Mouse (Mus musculus) forebrain, embryonic 11.5 days (tissue): ENCODE data around the gene Syndig1l. TPM values are rescaled to one million over a fixed set of nuclear protein-coding genes. Genes with fewer than 3 reads are reported as not detected.

Experiments
- ATAC-seq: fragments of 200-750 bp; cut with Nextera tagmentation; replicated peaks from 2 replicates; pipeline ENCODE4 v1.8.0; 2017; ENCODE audit warnings: moderate TSS enrichment; ENCODE audit not compliant: low FRiP score
- DNase-seq: peaks from one replicate; pipeline ENCODE4 v3.0.0-alpha.2; 2017; ENCODE audit warnings: low spot score
- H3K27ac ChIP-seq: fragments of 300-500 bp; sonication (generic); 2 replicates; pipeline ENCODE4 v1.5.1; 2014; ENCODE audit warnings: low read depth, low read length
- H3K27me3 ChIP-seq: fragments of 300-500 bp; sonication (generic); 2 replicates; pipeline ENCODE4 v1.6.1; 2014; ENCODE audit warnings: mild to moderate bottlenecking, low read length, mixed read lengths; ENCODE audit not compliant: control insufficient read depth, insufficient read depth
- H3K36me3 ChIP-seq: fragments of 300-500 bp; sonication (generic); 2 replicates; pipeline ENCODE4 v1.6.1; 2014; ENCODE audit warnings: mild to moderate bottlenecking, low read length, moderate library complexity, mixed read lengths; ENCODE audit not compliant: control insufficient read depth, insufficient read depth
- H3K4me1 ChIP-seq: fragments of 300-500 bp; sonication (generic); replicated peaks from 2 replicates; pipeline ENCODE4 v1.6.1; 2014; ENCODE audit warnings: low read length, mixed read lengths; ENCODE audit not compliant: control insufficient read depth, insufficient read depth
- H3K4me2 ChIP-seq: fragments of 300-500 bp; sonication (generic); 2 replicates; pipeline ENCODE4 v1.6.1; 2014; ENCODE audit warnings: low read depth, mild to moderate bottlenecking, low read length, moderate library complexity, mixed read lengths; ENCODE audit not compliant: severe bottlenecking
- H3K4me3 ChIP-seq: fragments of 300-500 bp; sonication (generic); 2 replicates; pipeline ENCODE4 v1.5.1; 2014; ENCODE audit warnings: low read depth, low read length
- H3K9ac ChIP-seq: fragments of 300-500 bp; sonication (generic); 2 replicates; pipeline ENCODE4 v1.6.1; 2014; ENCODE audit warnings: low read length
- H3K9me3 ChIP-seq: fragments of 300-500 bp; sonication (generic); 2 replicates; pipeline ENCODE4 v1.6.1; 2016; ENCODE audit warnings: low read length, mixed read lengths; ENCODE audit not compliant: control insufficient read depth
- WGBS: fragments of 180-500 bp; shearing (Covaris S2); extraction: QIAGEN DNeasy Blood & Tissue Kit; methylation state at CpG from one replicate; pipeline ENCODE4 v1.1.7; 2014; 5-methylcytosine and 5-hydroxymethylcytosine counted together
- polyA plus RNA-seq: library from polyadenylated mRNA; unstranded; fragments of >200 nt; fragmentation: Nextera tagmentation; extraction: Ambion mirVana; gene quantifications from 2 replicates; pipeline ENCODE4 v1.2.1, GENCODE M21; 2014

Syndig1l gene
- polyA plus RNA-seq, 1 experiment from 2014 or later: 0.20 TPM

GRCm38 (mm10) chr12:84640654-84641053 is 58.0 kb downstream of the Syndig1l start, which contains the start of gene Vrtn:
Gene Vrtn, plus strand, starts transcription at chr12:84641019.
- Histone ChIP-seq H3K27ac (no peak within 1 kb of the TSS), H3K36me3 (no peaks in the 10 kb centered on the region), H3K4me1 (no peaks in the 10 kb centered on the region), H3K27me3 (peaks cover 37% of the 10 kb centered on the region), H3K4me3 (no peak within 1 kb of the TSS), H3K9ac (no peak within 1 kb of the TSS), H3K4me2 (no peak within 1 kb of the TSS), H3K9me3 (no peaks in the 10 kb centered on the region)
- ATAC-seq (no peak), DNase-seq (no peak)
- WGBS: 4% methylated on average over 9 of the region's 9 CpGs

DNA sequence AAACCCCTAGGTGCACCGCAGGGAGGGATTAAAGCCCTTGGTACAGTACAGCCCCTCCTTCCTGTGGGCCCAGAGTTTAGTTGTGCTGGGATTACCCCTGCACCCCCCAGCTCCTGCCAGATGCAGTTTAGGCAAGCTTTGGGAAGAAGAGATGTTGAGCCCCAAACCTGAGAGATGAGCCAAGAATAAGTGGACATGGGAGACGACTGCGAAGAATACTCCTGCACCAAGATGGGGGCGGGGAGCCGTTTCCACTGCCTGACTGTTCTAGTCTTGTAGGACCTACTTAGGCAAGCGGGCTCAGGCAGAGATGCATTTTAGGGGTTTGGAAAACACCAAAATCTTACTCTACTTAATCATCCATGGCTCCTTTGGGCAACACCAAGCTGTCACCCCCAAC is 58.4 kb downstream of the Syndig1l start:
- no peak for ATAC-seq
- Histone ChIP-seq H3K4me2 (no peak overlapping the region), H3K36me3 (no peaks in the 10 kb centered on the region), H3K9me3 (no peaks in the 10 kb centered on the region), H3K4me1 (no peaks in the 10 kb centered on the region), H3K27ac (no peak overlapping the region), H3K27me3 (peaks cover 37% of the 10 kb centered on the region), H3K4me3 (no peak overlapping the region), H3K9ac (no peak overlapping the region)
- 6% methylated on average over 6 of the region's 6 CpGs for WGBS
- DNase-seq: no peak

DNA sequence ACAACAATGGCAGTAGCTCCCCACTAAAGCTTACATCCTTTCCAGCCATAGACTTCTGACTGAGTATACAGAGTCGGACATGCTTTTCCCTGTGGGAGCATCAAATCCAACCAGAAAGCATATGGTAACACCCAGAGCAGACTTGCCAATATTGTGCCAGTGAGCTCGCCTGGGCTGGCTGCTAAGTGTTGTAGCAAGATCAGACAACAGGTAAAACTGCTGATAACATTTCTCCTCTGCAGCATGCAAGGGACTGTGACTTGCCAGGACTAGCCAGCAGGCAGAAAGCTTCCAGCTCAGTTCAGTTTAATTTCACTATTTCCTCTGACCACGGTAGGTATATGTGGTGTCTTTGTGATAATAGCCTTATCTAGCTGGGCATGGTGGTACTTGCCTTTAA is 66.8 kb downstream of the Syndig1l start:
- WGBS: 81% methylated on average over 3 of the region's 3 CpGs
- DNase-seq (no peak), ATAC-seq (no peak)
- Histone ChIP-seq H3K27ac (no peak overlapping the region), H3K36me3 (no peaks in the 10 kb centered on the region), H3K4me2 (no peak overlapping the region), H3K4me1 (no peaks in the 10 kb centered on the region), H3K27me3 (no peaks in the 10 kb centered on the region), H3K9me3 (no peaks in the 10 kb centered on the region), H3K9ac (no peak overlapping the region), H3K4me3 (no peak overlapping the region)

Other genes with a start within 250 kb of the Syndig1l start
- 20.8 and 21.0 TPM in 2 replicates for gene Aldh6a1, start 247.8 kb downstream of the Syndig1l start, polyA plus RNA-seq
- 36.5 and 38.6 TPM in 2 replicates for gene Lin52, start 247.4 kb downstream of the Syndig1l start, polyA plus RNA-seq
- gene Vsx2, start 129.1 kb downstream of the Syndig1l start, polyA plus RNA-seq: not detected in 2 replicates
- 12.1 and 14.2 TPM in 2 replicates for gene Abcd4, start 81.4 kb downstream of the Syndig1l start, polyA plus RNA-seq
- not detected in 2 replicates for gene Vrtn, start 57.8 kb downstream of the Syndig1l start, polyA plus RNA-seq
- gene Npc2, start 74.3 kb upstream of the Syndig1l start, polyA plus RNA-seq: 72.3 and 73.1 TPM in 2 replicates
- 156 and 162 TPM in 2 replicates for gene Isca2, start 74.4 kb upstream of the Syndig1l start, polyA plus RNA-seq
- gene Ltbp2, start 177.7 kb upstream of the Syndig1l start, polyA plus RNA-seq: 0.65 TPM in 1 of 2 replicates, not detected in the other